Mouse (Mus musculus): Measurements from ENCODE around the gene Rcor2.

Gene Rcor2

DNA sequence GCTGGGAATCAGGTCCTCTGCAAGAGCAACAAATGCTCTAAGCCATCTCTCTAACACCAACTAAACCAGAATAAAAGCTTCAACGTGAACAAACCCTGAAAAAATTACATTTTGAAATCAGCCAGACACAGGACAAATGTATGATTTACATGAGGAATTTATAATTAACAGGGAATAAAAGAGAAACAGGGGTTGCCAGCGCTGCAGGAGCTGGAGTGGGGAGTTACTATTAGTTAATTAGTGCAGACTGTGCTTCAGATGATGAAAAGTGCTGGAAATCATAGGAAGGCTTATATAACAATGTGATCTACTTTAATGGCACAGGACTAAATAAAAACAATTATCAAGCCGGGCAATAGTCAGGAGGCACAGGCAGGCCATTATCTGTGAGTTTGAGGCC lies 54.3 kb downstream of the Rcor2 start:
- WGBS, result 58% methylated on average over 3 of the region's 3 CpGs
